Mouse (Mus musculus): ENCODE data around the gene Tecr.

DNA sequence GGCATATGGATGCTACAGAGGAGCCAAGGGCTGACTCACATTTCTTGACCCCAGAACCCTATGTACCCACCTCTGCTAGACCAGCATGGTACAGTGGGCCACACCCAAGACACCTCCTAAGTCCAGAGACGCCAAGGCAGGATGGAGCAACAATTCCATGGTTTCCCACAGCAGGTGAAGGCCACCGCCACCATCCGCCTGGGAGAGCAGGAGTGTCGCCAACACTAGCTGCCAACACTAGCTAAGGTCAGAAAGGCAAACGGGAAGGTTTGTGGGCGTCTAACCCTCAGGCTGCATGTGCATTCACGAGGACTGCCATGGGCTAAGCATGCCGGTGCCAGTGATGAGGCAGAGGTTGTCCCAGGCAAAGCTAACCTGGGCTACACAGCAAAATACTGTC lies 25.5 kb downstream of the Tecr start:
- TF ChIP-seq EP300 (IDR thresholded peaks at IDR 0.05; ENCODE audit: insufficient read depth, low read depth, low read length) (0 out of 2 replicates have a peak, but pooled peaks have one; percentile 6), POLR2A (IDR thresholded peaks at IDR 0.05; ENCODE audit: insufficient read depth, low read depth, low read length) (peak; percentile 41), CTCF (IDR thresholded peaks at IDR 0.05) (no peak)

Measured in heart, adult 2 months (tissue).